Comparison of ENCODE assay signal across 8 mouse cellular contexts in the genomic region with DNA sequence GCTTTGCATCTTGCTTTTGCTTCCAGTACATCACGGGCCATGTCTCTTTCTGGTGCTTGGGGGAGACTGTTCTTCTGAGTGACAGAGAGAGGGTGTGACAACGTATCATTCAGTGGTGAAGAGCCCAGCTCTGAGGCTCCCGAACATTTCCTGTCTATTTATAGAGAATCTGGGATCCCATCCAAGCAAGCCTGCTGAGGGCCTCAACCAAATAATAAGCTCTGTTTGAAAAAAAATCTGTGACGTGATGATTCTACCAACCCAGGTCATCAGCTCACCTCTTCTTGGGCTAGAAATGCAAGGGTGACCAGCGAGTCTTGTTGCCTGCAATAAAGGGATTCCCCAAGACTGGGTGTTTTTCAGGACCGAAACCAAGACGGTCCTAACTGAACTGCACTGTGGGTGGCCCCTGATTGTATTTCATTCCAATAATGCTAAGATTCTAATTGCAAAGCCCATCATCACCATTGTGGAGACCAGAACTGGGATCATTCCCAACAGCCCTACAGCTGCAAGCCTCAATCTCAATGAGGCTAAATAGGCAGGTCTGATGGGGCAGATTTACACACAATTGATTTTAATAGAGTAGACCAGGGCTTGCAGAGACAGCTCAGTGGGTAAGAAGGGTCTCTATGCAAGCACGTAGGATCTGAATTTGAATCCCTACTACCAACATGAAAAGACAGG.
DNase-seq lines count a peak whose midpoint lies in the region.

No protein-coding gene starts in this region.

- DNase-seq in adrenal gland, postnatal 14 days: peak; percentile 14
- DNase-seq in adrenal gland, postnatal 4 days (ENCODE audit: low spot score in 2 of 2): no peak
- DNase-seq in left cerebral cortex, postnatal 14 days (ENCODE audit: low spot score in 2 of 2): peak; percentile 23 to 38
- DNase-seq in left cerebral cortex, adult 18-20 months (ENCODE audit: low spot score in 2 of 2): no peak
- DNase-seq in heart, adult 9 months (ENCODE audit: low spot score in 2 of 2): peak; percentile 18 to 46
- peak; percentile 4 for DNase-seq in lung, postnatal 25 days (ENCODE audit: low spot score)
- DNase-seq in MN1 (ENCODE audit: low spot score): no peak
- DNase-seq in spleen, adult 18-20 months: no peak

- intact Hi-C loops in left cerebral cortex, postnatal 14 days (cut with DNase I): no loop called here

Comparison
In these comparisons a context has a peak if more than half of its experiments do, and no peak if none do; other contexts are left out.
1. DNase-seq: peak in adrenal gland, postnatal 14 days (single experiment), left cerebral cortex, postnatal 14 days (2 of 2), heart, adult 9 months (2 of 2) and lung, postnatal 25 days (single experiment); none in adrenal gland, postnatal 4 days (0 of 2), left cerebral cortex, adult 18-20 months (0 of 2), MN1 (single experiment) and spleen, adult 18-20 months (0 of 2).